Mouse (Mus musculus) lung, postnatal 0 days (tissue): ENCODE results near the gene Il17rd. TPM values are rescaled to one million over a fixed set of nuclear protein-coding genes. Genes with fewer than 3 reads are reported as not detected.
A peak's percentile ranks its signal among the peaks of the same experiment; 100 is the strongest.

ENCODE experiments used
- ATAC-seq: fragments of 200-750 bp; cut with Nextera tagmentation; 2 replicates; pipeline ENCODE4 v1.8.0; 2017; ENCODE audit warnings: moderate library complexity
- DNase-seq: peaks from one replicate; pipeline ENCODE4 v3.0.0-alpha.2; 2016; ENCODE audit warnings: low spot score
- H3K27ac ChIP-seq: fragments of 300-500 bp; sonication (generic); 2 replicates; pipeline ENCODE4 v1.5.1; 2014; ENCODE audit warnings: antibody characterized with exemption, mild to moderate bottlenecking, low read length, mixed read lengths
- H3K27me3 ChIP-seq: fragments of 300-500 bp; sonication (generic); replicated peaks from 2 replicates; pipeline ENCODE4 v1.6.1; 2014; ENCODE audit warnings: low read length, mixed read lengths; ENCODE audit not compliant: insufficient read depth
- H3K36me3 ChIP-seq: fragments of 300-500 bp; sonication (generic); 2 replicates; pipeline ENCODE4 v1.6.1; 2014; ENCODE audit warnings: low read length, mixed read lengths; ENCODE audit not compliant: insufficient read depth
- H3K4me1 ChIP-seq: fragments of 300-500 bp; sonication (generic); 2 replicates; pipeline ENCODE4 v1.6.1; 2014; ENCODE audit warnings: antibody characterized with exemption, low read depth, low read length, mixed read lengths; ENCODE audit not compliant: insufficient read depth
- H3K4me2 ChIP-seq: fragments of 300-500 bp; sonication (generic); replicated peaks from 2 replicates; pipeline ENCODE4 v1.6.1; 2014; ENCODE audit warnings: low read depth, mild to moderate bottlenecking, low read length, moderate library complexity, mixed read lengths
- H3K4me3 ChIP-seq: fragments of 300-500 bp; sonication (generic); 2 replicates; pipeline ENCODE4 v1.5.1; 2014; ENCODE audit warnings: low read depth, low read length
- H3K9ac ChIP-seq: fragments of 300-500 bp; sonication (generic); replicated peaks from 2 replicates; pipeline ENCODE4 v1.6.1; 2014; ENCODE audit warnings: low read depth, mild to moderate bottlenecking
- H3K9me3 ChIP-seq: fragments of 300-500 bp; sonication (generic); 2 replicates; pipeline ENCODE4 v1.6.1; 2016; ENCODE audit warnings: low read length, mixed read lengths
- CTCF ChIP-seq: IDR thresholded peaks from 2 replicates; pipeline ENCODE4 v1.5.1; 2016; ENCODE audit warnings: antibody characterized with exemption, mild to moderate bottlenecking
- EP300 ChIP-seq: IDR thresholded peaks from 2 replicates; pipeline ENCODE4 v1.6.1; 2016; ENCODE audit warnings: antibody characterized with exemption, mild to moderate bottlenecking, control low read depth
- WGBS: fragments of 180-500 bp; shearing (Covaris S2); extraction: QIAGEN DNeasy Blood & Tissue Kit; methylation state at CpG from one replicate; pipeline ENCODE4 v1.1.7; 2014; 5-methylcytosine and 5-hydroxymethylcytosine counted together
- polyA plus RNA-seq: library from polyadenylated mRNA; unstranded; fragments of >200 nt; fragmentation: Nextera tagmentation; extraction: Ambion mirVana; gene quantifications from 2 replicates; pipeline ENCODE4 v1.2.1, GENCODE M21; 2015

The Il17rd gene
- polyA plus RNA-seq, 1 experiment from 2014 or later = 2.1 TPM

DNA sequence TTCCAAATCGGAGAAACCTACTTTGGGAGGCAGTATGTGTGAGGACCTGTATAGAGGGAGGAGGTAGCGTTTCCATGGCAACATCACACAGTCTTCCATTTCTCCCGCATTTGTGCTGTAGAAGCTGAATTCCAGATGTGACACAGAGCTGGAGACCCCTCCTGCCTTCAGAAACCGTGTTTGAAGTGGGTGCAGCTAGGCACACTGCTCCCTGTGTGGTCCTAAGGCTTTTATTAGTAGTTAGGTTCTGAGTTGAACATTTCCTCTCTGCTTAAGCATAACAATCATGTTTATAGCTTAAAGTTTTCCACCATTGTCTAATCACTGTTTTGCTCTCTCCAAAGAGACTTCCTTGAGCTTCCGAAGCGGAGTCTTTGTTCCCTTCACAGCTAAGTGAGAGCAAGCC is 29.1 kb downstream of the Il17rd start:
- Histone ChIP-seq H3K9me3 (no peaks in the 10 kb centered on the region), H3K4me3 (no peak overlapping the region), H3K27ac (peak overlapping the region; percentile 21), H3K36me3 (no peaks in the 10 kb centered on the region), H3K9ac (no peak overlapping the region), H3K27me3 (no peaks in the 10 kb centered on the region), H3K4me1 (peaks cover 10% of the 10 kb centered on the region; the same call in 1 of the 2 replicates), H3K4me2 (no peak overlapping the region)
- DNase-seq = peak; percentile 33
- WGBS = 28% methylated on average over 6 of the region's 6 CpGs
- TF ChIP-seq EP300 (peak; percentile 47; the same call in 1 of the 2 replicates), CTCF (no peak)
- ATAC-seq = peak; percentile 41

DNA sequence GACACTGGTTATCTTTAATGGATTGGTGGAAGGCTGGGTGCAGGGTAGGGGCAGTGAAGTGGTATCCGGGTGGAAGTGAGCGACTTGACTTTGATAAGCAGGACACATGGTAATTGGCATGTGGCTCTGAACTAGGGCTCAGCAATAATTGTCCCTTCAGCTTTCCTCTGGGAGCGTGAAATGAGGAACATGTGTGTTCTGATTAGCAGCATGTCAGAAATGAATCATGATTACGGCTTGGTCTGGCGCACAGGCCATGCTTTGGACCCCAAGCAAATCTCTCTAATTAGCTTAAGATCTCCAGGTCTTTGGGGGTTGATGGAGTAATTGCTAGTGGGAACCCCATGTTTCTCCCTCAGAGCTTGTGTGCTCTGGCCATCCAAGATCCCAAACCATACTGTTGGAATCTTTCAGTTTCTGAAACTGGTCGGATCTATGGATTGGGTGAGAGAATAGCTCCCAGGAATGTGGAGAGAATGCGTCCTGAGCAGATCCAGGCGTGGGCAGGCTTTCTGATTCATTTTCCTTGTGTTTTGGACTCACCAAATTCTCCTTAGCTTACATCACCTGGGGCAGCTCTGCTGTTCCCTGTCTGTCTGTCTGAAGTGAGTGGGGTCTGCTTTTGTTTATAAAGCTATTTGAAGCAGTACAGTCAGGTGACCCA is 30.8 kb downstream of the Il17rd start:
- 58% methylated on average over 8 of the region's 8 CpGs for WGBS

DNA sequence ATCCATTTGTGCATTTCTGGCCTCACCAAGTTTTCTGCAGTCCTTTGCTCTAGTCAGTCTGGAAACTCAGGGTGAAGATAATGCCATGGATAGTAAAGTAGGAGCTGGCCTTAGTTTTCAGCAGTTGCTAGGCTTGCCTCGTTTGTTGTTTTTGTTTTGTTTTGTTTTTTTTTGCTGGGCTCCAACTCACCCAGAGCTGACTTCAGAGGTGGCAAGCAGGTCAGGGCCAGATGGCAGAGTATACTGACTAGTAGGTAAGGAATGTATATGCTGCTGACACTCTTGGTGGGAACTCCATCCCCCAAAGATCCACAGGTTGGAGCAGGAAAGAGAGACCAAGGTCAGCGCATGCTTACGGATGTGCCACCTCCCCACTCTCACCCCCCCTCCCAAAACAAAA is 31.4 kb downstream of the Il17rd start:
- 26% methylated on average over 3 of the region's 3 CpGs for WGBS
- no peaks in the 10 kb centered on the region for H3K27me3 ChIP-seq
- DNase-seq = no peak
- no peak overlapping the region for H3K9ac ChIP-seq
- no peak overlapping the region for H3K27ac ChIP-seq
- ATAC-seq = no peak
- no peaks in the 10 kb centered on the region for H3K36me3 ChIP-seq
- no peaks in the 10 kb centered on the region for H3K9me3 ChIP-seq
- H3K4me3 ChIP-seq = no peak overlapping the region
- no peak for TF ChIP-seq EP300
- no peak for TF ChIP-seq CTCF
- peaks cover 17% of the 10 kb centered on the region; the same call in 1 of the 2 replicates for H3K4me1 ChIP-seq
- H3K4me2 ChIP-seq = no peak overlapping the region

More for the DNA sequence above, 30.8 kb downstream of the Il17rd start:
- no peak overlapping the region for H3K4me3 ChIP-seq
- H3K9me3 ChIP-seq = no peaks in the 10 kb centered on the region
- H3K36me3 ChIP-seq = no peaks in the 10 kb centered on the region
- no peak for ATAC-seq
- peaks cover 16% of the 10 kb centered on the region; the same call in 1 of the 2 replicates for H3K4me1 ChIP-seq
- no peaks in the 10 kb centered on the region for H3K27me3 ChIP-seq
- H3K4me2 ChIP-seq = no peak overlapping the region
- TF ChIP-seq EP300 = no peak
- TF ChIP-seq CTCF = no peak
- H3K9ac ChIP-seq = no peak overlapping the region
- no peak for DNase-seq
- H3K27ac ChIP-seq = no peak overlapping the region

DNA sequence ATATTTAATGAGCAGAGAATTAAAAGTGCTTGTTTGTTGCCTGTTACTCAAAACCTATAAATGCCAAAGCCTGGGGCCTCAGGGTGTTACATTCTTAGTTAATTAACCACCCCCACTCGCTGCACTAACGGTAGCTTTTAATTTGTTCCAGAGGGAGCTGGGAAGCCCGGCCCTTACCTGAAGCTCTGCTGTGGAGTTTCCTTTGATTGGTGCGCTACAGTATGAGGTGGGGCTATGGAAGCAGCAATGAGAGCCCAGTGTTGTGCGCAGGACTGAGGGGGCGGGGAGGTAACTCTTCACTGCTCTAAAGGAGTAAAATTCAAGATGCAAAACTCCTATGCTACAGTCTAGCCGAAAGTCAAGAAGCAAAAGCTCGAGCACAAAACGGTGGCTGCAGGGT is 32.0 kb downstream of the Il17rd start:
- TF ChIP-seq CTCF (no peak), EP300 (no peak)
- H3K27ac ChIP-seq = no peak overlapping the region
- peaks cover 20% of the 10 kb centered on the region; the same call in 1 of the 2 replicates for H3K4me1 ChIP-seq
- no peak overlapping the region for H3K9ac ChIP-seq
- no peaks in the 10 kb centered on the region for H3K36me3 ChIP-seq
- no peak overlapping the region for H3K4me2 ChIP-seq
- DNase-seq = no peak
- no peaks in the 10 kb centered on the region for H3K9me3 ChIP-seq
- no peaks in the 10 kb centered on the region for H3K27me3 ChIP-seq
- H3K4me3 ChIP-seq = no peak overlapping the region
- WGBS = 36% methylated on average over 9 of the region's 9 CpGs
- ATAC-seq = no peak

DNA sequence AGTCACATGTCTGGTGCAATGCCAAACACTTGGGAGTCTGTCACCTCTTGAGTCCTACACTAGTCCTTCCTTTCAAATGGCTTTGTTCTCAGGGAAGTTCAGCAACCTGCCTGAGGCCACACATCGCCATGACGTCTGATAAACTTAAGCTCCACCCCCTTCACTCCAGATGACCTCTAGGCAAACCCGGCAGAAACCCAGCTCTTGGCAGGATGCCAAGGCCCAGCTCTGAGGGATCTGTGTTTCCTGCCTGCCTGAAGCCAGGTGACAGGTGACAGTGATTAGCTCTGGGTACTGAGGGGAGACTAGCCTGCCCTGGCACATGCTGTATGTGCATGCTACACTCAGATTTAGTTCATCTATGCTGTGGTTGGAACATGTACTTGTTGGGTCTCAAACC is 33.2 kb downstream of the Il17rd start:
- ATAC-seq (0 out of 2 replicates have a peak, but pooled peaks have one; percentile 18), DNase-seq (peak; percentile 46)
- H3K9ac ChIP-seq = no peak overlapping the region
- TF ChIP-seq CTCF (no peak), EP300 (no peak)
- H3K9me3 ChIP-seq = no peaks in the 10 kb centered on the region
- H3K36me3 ChIP-seq = no peaks in the 10 kb centered on the region
- no peak overlapping the region for H3K4me3 ChIP-seq
- H3K27me3 ChIP-seq = no peaks in the 10 kb centered on the region
- H3K4me2 ChIP-seq = no peak overlapping the region
- no peak overlapping the region for H3K27ac ChIP-seq
- peaks cover 24% of the 10 kb centered on the region; the same call in 1 of the 2 replicates for H3K4me1 ChIP-seq
- WGBS = 11% methylated on average over 3 of the region's 3 CpGs

DNA sequence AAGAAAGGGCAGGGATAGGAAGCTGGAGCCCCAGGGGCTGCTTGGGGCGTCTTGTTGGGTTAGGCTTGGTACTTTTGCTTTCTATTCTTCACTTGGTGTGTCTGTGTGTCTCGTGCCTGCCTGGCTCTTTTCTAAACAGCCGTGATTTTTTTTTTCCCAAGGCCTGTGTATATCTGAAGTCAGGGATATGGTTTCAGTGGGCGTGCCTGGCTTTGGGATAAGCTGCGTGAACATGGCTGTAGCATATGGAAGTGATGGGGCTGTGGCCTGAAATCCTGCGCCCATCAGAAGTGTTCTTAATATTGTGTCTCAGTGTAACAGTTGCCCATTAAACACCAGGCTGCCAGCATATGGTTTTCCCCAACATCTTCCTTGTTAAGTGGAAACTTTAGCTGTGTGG is 36.3 kb downstream of the Il17rd start:
- no peaks in the 10 kb centered on the region for H3K9me3 ChIP-seq
- peak; percentile 30 for DNase-seq
- H3K36me3 ChIP-seq = no peaks in the 10 kb centered on the region
- H3K4me3 ChIP-seq = no peak overlapping the region
- TF ChIP-seq EP300 (no peak), CTCF (no peak)
- no peak; the same call in 1 of the 2 replicates for ATAC-seq
- H3K4me2 ChIP-seq = no peak overlapping the region
- H3K4me1 ChIP-seq = peaks cover 19% of the 10 kb centered on the region; the same call in 1 of the 2 replicates
- H3K9ac ChIP-seq = no peak overlapping the region
- 51% methylated on average over 6 of the region's 6 CpGs for WGBS
- no peaks in the 10 kb centered on the region for H3K27me3 ChIP-seq
- no peak overlapping the region for H3K27ac ChIP-seq
